Mouse (Mus musculus) heart, embryonic 13.5 days (tissue): Measurements from ENCODE around the gene Rcsd1. TPM values are rescaled to one million over a fixed set of nuclear protein-coding genes. Genes with fewer than 3 reads are reported as not detected.

Experiments used
- ATAC-seq: fragments of 200-750 bp; cut with Nextera tagmentation; 2 replicates; pipeline ENCODE4 v1.8.0; 2017; ENCODE audit warnings: moderate TSS enrichment; ENCODE audit not compliant: insufficient number of reproducible peaks, low FRiP score, low TSS enrichment; ENCODE audit errors: extremely low read depth
- H3K27ac ChIP-seq: fragments of 300-500 bp; sonication (generic); replicated peaks from 2 replicates; pipeline ENCODE4 v1.5.1; 2015; ENCODE audit warnings: moderate library complexity, mild to moderate bottlenecking, inconsistent platforms
- H3K27me3 ChIP-seq: fragments of 300-500 bp; sonication (generic); replicated peaks from 2 replicates; pipeline ENCODE4 v1.6.1; 2015; ENCODE audit warnings: mild to moderate bottlenecking, inconsistent platforms
- H3K36me3 ChIP-seq: fragments of 300-500 bp; sonication (generic); 2 replicates; pipeline ENCODE4 v1.6.1; 2015; ENCODE audit warnings: mild to moderate bottlenecking, inconsistent platforms
- H3K4me1 ChIP-seq: fragments of 300-500 bp; sonication (generic); 2 replicates; pipeline ENCODE4 v1.6.1; 2015; ENCODE audit warnings: inconsistent platforms
- H3K4me2 ChIP-seq: fragments of 300-500 bp; sonication (generic); 2 replicates; pipeline ENCODE4 v1.6.1; 2015; ENCODE audit warnings: inconsistent platforms, mild to moderate bottlenecking, moderate library complexity
- H3K4me3 ChIP-seq: fragments of 300-500 bp; sonication (generic); 2 replicates; pipeline ENCODE4 v1.5.1; 2015; ENCODE audit warnings: moderate library complexity, mild to moderate bottlenecking, inconsistent platforms
- H3K9ac ChIP-seq: fragments of 300-500 bp; sonication (generic); 2 replicates; pipeline ENCODE4 v1.6.1; 2015; ENCODE audit warnings: inconsistent platforms, mild to moderate bottlenecking, moderate library complexity
- H3K9me3 ChIP-seq: fragments of 300-500 bp; sonication (generic); 2 replicates; pipeline ENCODE4 v1.6.1; 2016; ENCODE audit warnings: inconsistent platforms
- WGBS: fragments of 180-500 bp; shearing (Covaris S2); methylation state at CpG from one replicate; pipeline ENCODE4 v1.1.7; 2015; ENCODE audit warnings: mixed read lengths; 5-methylcytosine and 5-hydroxymethylcytosine counted together
- polyA plus RNA-seq: library from polyadenylated mRNA; unstranded; fragments of >200 nt; fragmentation: Nextera tagmentation; extraction: Ambion mirVana; gene quantifications from 2 replicates; pipeline ENCODE4 v1.2.1, GENCODE M21; 2015

Rcsd1 gene
- polyA plus RNA-seq, 1 experiment from 2014 or later, result 83.9 TPM

DNA sequence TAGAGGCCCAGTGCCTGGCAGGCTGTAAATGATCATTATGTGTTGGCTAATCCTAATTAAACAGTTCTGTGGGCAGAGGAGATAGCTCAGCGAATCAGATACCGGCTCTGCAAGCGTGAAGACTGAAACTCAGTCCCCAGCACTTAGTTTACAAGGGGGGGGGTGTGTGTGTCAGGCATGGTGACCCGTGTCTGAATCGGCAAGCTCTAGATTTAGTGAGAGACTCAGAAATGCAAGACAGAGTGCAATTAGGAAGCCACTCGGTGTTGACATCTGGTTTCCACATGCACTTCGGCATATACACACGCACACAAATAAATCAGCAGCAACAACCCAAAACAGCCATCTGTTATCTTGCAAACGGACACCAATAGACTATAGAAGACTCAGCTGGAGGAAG, 8.0 kb downstream of the Rcsd1 start:
- Histone ChIP-seq H3K4me1 (peaks cover 97% of the 10 kb centered on the region), H3K4me3 (peak overlapping the region; percentile 35), H3K9ac (peak overlapping the region; percentile 77), H3K4me2 (peak overlapping the region; percentile 68), H3K27ac (peak overlapping the region; percentile 92), H3K36me3 (peaks cover 37% of the 10 kb centered on the region), H3K9me3 (no peaks in the 10 kb centered on the region), H3K27me3 (no peaks in the 10 kb centered on the region)
- 21% methylated on average over 9 of the region's 9 CpGs for WGBS
- ATAC-seq, result no peak

GRCm38 (mm10) chr1:165700933-165701518, 8.5 kb downstream of the Rcsd1 start:
- 19% methylated on average over 6 of the region's 6 CpGs for WGBS
- Histone ChIP-seq H3K4me1 (peaks cover 97% of the 10 kb centered on the region), H3K4me2 (peak overlapping the region; percentile 68), H3K4me3 (peak overlapping the region; percentile 35), H3K9me3 (no peaks in the 10 kb centered on the region), H3K27me3 (no peaks in the 10 kb centered on the region), H3K27ac (peak overlapping the region; percentile 92), H3K9ac (peak overlapping the region; percentile 77), H3K36me3 (peaks cover 40% of the 10 kb centered on the region)
- ATAC-seq, result no peak

GRCm38 (mm10) chr1:165700376-165700815, 9.2 kb downstream of the Rcsd1 start:
- H3K4me1 ChIP-seq, result peaks cover 97% of the 10 kb centered on the region
- H3K4me3 ChIP-seq, result no peak overlapping the region
- H3K4me2 ChIP-seq, result peak overlapping the region; percentile 68
- 8% methylated on average over 7 of the region's 7 CpGs for WGBS
- ATAC-seq, result no peak
- peak overlapping the region; percentile 77 for H3K9ac ChIP-seq
- no peaks in the 10 kb centered on the region for H3K27me3 ChIP-seq
- peaks cover 46% of the 10 kb centered on the region for H3K36me3 ChIP-seq
- no peaks in the 10 kb centered on the region for H3K9me3 ChIP-seq
- peak overlapping the region; percentile 92 for H3K27ac ChIP-seq

GRCm38 (mm10) chr1:165697701-165698100, 11.9 kb downstream of the Rcsd1 start:
- Histone ChIP-seq H3K9me3 (no peaks in the 10 kb centered on the region), H3K27me3 (no peaks in the 10 kb centered on the region), H3K9ac (peak overlapping the region; percentile 65), H3K36me3 (peaks cover 46% of the 10 kb centered on the region), H3K4me3 (no peak overlapping the region), H3K4me2 (no peak overlapping the region), H3K27ac (peak overlapping the region; percentile 60), H3K4me1 (peaks cover 97% of the 10 kb centered on the region)
- WGBS, result 41% methylated on average over 8 of the region's 8 CpGs
- no peak for ATAC-seq

DNA sequence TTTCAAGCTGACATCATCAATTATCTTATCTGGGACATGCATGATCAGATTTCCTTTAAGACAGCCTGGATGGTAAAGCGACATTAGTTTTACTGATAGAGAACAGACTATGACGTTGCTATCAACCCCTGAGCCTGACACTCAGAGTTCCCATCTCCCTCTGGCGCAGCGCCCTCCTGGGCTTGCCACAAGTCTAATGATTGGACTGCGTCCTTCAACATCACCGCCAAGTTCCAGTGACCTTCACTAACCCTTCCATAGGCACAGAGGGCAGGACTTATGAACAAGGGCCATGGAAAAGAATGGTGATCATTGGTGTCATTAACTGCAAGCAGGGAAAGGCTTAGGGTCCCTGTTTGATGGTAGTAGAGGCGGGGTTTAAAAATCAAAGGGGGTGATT, 12.7 kb downstream of the Rcsd1 start:
- 45% methylated on average over 7 of the region's 7 CpGs for WGBS
- Histone ChIP-seq H3K27me3 (no peaks in the 10 kb centered on the region), H3K4me3 (no peak overlapping the region), H3K36me3 (peaks cover 46% of the 10 kb centered on the region), H3K9me3 (no peaks in the 10 kb centered on the region), H3K4me2 (no peak overlapping the region), H3K9ac (no peak overlapping the region), H3K27ac (peak overlapping the region; percentile 66), H3K4me1 (peaks cover 97% of the 10 kb centered on the region)
- no peak for ATAC-seq

- peak overlapping the region; percentile 71 for H3K27ac ChIP-seq
- peaks cover 97% of the 10 kb centered on the region for H3K4me1 ChIP-seq
- no peak overlapping the region for H3K4me3 ChIP-seq
- no peaks in the 10 kb centered on the region for H3K27me3 ChIP-seq
- H3K9ac ChIP-seq, result peak overlapping the region; percentile 24; the same call in 1 of the 2 replicates
- WGBS, result 67% methylated on average over 5 of the region's 5 CpGs
- H3K4me2 ChIP-seq, result no peak overlapping the region
- no peaks in the 10 kb centered on the region for H3K9me3 ChIP-seq
- no peak for ATAC-seq
- peaks cover 46% of the 10 kb centered on the region for H3K36me3 ChIP-seq
Observed at GRCm38 (mm10) chr1:165696040-165696439, 13.5 kb downstream of the Rcsd1 start.

DNA sequence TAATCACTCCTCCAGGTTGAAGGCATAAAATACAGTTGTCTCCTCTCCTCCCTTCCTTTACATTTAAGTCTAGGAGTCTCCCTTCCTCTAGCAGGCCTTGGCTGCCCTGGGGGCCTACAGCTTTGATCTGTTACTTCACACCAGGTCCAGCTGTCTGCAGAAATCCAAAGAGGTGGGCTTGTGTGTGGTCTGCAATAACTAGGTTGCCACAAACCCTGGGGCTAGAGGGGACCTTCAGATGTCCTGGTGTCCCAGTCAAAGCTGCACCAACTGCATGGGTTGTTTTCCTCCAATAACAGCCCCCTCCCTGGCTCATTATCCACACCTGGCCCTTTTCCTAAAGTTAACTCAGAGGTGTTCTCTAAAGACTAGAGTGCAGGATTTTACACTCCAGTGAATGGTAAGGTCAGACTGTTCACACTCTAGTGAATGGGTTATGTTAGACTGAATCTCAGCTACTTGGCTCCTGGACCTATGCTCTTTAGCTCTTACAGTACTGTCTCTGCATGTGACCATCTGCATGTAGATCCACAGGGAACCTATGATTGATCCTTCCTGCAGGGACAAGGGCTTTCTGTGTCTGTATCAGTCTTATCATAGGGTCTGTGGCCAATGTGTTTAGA, 14.1 kb downstream of the Rcsd1 start:
- ATAC-seq, result no peak
- Histone ChIP-seq H3K27me3 (no peaks in the 10 kb centered on the region), H3K9me3 (no peaks in the 10 kb centered on the region), H3K36me3 (peaks cover 45% of the 10 kb centered on the region), H3K4me1 (peaks cover 97% of the 10 kb centered on the region), H3K4me2 (no peak overlapping the region), H3K4me3 (no peak overlapping the region), H3K9ac (peak overlapping the region; percentile 17; the same call in 1 of the 2 replicates), H3K27ac (peak overlapping the region; percentile 71)

GRCm38 (mm10) chr1:165693856-165694255, 15.7 kb downstream of the Rcsd1 start:
- H3K4me1 ChIP-seq, result peaks cover 98% of the 10 kb centered on the region
- H3K27me3 ChIP-seq, result no peaks in the 10 kb centered on the region
- no peak for ATAC-seq
- H3K4me2 ChIP-seq, result peak overlapping the region; percentile 14; the same call in 1 of the 2 replicates
- WGBS, result 31% methylated on average over 7 of the region's 7 CpGs
- peak overlapping the region; percentile 71 for H3K27ac ChIP-seq
- H3K36me3 ChIP-seq, result peaks cover 34% of the 10 kb centered on the region
- H3K9ac ChIP-seq, result no peak overlapping the region
- no peak overlapping the region for H3K4me3 ChIP-seq
- H3K9me3 ChIP-seq, result no peaks in the 10 kb centered on the region

GRCm38 (mm10) chr1:165691516-165691915, 18.0 kb downstream of the Rcsd1 start:
- Histone ChIP-seq H3K4me3 (no peak overlapping the region), H3K36me3 (peaks cover 15% of the 10 kb centered on the region), H3K9ac (peak overlapping the region; percentile 54), H3K4me1 (peaks cover 100% of the 10 kb centered on the region), H3K27me3 (no peaks in the 10 kb centered on the region), H3K9me3 (no peaks in the 10 kb centered on the region), H3K27ac (peak overlapping the region; percentile 77), H3K4me2 (peak overlapping the region; percentile 13; the same call in 1 of the 2 replicates)
- no peak for ATAC-seq
- WGBS, result 16% methylated on average over 3 of the region's 3 CpGs

DNA sequence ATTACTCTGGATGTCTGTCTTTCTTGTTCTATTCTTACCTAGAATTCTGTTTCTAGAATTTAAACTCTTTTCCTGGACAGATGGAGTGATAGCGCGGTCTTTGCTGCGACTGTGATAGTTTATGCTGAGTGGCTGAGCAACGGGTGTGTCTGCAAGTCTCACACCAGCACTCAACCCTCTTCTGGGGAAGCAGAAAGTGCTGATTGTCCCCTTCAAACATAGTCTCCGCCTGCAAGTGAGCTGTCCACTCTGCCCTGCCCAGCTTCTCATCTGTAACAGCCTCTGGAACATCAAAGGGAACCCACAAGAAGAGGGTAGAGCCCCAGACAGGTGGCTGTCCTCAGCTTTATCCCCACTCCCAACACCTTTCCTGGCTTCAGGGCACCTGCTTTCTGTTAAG, 19.7 kb downstream of the Rcsd1 start:
- Histone ChIP-seq H3K4me2 (no peak overlapping the region), H3K27ac (peak overlapping the region; percentile 44), H3K36me3 (peaks cover 5% of the 10 kb centered on the region; the same call in 1 of the 2 replicates), H3K4me3 (no peak overlapping the region), H3K9me3 (no peaks in the 10 kb centered on the region), H3K4me1 (peaks cover 100% of the 10 kb centered on the region), H3K9ac (no peak overlapping the region), H3K27me3 (no peaks in the 10 kb centered on the region)
- ATAC-seq, result no peak
- 28% methylated on average over 5 of the region's 5 CpGs for WGBS

- H3K4me1 ChIP-seq, result peaks cover 98% of the 10 kb centered on the region
- H3K4me2 ChIP-seq, result no peak overlapping the region; the same call in 1 of the 2 replicates
- H3K27ac ChIP-seq, result peak overlapping the region; percentile 86
- peak overlapping the region; percentile 50; the same call in 1 of the 2 replicates for H3K9ac ChIP-seq
- 68% methylated on average over 2 of the region's 2 CpGs for WGBS
- no peaks in the 10 kb centered on the region for H3K27me3 ChIP-seq
- H3K4me3 ChIP-seq, result no peak overlapping the region
- H3K9me3 ChIP-seq, result no peaks in the 10 kb centered on the region
- ATAC-seq, result no peak
- peaks cover 13% of the 10 kb centered on the region for H3K36me3 ChIP-seq
Observed at GRCm38 (mm10) chr1:165687861-165688260, 21.7 kb downstream of the Rcsd1 start.

DNA sequence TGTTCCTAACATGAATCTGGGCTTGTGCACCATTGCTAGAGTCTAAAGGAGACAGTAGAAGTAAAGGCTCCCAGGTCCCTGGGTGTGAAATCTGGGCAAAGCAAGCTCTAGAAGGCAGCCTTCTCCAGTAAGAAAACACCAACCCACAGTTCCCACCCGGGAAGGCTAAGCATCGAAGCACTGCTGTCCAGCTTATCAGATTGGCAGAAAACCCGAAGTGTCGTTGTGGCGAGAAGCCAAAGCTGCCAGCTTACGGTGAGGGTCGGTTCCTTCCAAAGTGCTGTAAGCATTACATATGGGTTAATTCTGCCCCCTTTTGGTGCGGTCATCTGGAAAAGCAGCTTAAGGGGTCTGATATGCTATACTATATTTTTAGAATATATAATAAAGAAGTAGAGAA, 22.6 kb downstream of the Rcsd1 start:
- H3K9me3 ChIP-seq, result no peaks in the 10 kb centered on the region
- peaks cover 16% of the 10 kb centered on the region for H3K36me3 ChIP-seq
- H3K9ac ChIP-seq, result peak overlapping the region; percentile 44
- peak overlapping the region; percentile 46 for H3K4me2 ChIP-seq
- no peaks in the 10 kb centered on the region for H3K27me3 ChIP-seq
- no peak for ATAC-seq
- H3K4me3 ChIP-seq, result no peak overlapping the region
- 12% methylated on average over 8 of the region's 8 CpGs for WGBS
- peak overlapping the region; percentile 86 for H3K27ac ChIP-seq
- peaks cover 98% of the 10 kb centered on the region for H3K4me1 ChIP-seq
